Mouse (Mus musculus): Measurements from ENCODE around the gene Gm10217.

Gene Gm10217

DNA sequence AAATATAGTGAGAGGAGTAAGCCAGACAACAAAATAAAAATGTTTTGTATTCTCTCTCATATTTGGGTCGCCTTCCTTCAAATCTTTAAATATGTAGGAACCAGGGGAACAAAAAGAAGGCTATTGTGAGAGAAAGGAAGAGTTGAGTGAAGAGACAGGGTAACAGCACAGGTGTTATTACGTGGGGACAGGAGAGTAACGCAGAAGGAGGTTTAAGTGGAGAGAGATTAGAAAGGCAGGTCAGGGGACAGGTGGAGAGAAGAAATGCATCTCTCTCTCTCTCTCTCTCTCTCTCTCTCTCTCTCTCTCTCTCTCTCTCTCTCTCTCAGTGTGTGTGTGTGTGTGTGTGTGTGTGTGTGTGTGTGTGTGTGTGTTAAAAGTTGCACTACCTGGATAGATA is at the start of gene Gm10217:
TSS of gene Gm10217 (plus strand) at position 301 of the 400 bp plus-strand sequence.
- no peak for DNase-seq (ENCODE audit: low spot score)

DNA sequence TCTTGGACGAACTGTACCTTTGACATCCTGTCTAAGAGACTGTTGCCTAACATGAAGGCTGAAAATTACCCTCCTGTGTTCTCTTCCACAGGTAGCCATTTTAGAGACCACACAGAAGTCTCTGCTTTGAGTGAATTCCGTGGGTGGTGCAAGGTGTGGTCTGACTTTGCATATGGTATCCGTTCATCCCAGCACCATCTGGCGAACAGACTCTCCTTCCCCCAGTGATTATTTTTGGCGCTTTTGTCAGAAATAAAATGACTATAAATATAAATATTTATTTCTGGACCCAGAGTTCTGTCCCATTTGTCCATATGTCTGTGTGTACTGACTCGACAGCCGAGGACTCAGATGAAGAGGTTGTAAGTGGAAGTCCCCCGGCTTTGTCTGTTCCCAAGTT is 39.3 kb upstream of the Gm10217 start:
- DNase-seq (ENCODE audit: low spot score) = no peak

DNA sequence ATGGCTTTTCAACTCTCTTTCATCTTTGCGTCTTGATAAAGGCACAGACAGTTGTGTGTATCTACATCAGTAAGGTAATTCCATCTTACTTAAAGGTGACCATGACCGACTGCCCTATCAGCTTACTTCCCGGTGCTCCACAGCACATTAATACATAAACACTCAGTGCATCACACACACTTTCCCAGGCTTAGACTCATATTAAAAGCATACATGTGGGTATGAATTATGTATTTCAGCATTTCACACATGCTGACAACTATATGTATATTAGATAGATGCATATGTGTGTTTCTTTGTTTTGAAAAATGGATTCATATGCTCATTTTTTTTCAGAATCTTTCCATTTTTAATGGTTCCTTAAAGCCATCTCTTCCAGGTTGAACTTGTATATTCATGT is 23.8 kb upstream of the Gm10217 start:
- no peak for DNase-seq (ENCODE audit: low spot score)

GRCm38 (mm10) chr8:9859286-9859685 is 4.8 kb upstream of the Gm10217 start:
- DNase-seq (ENCODE audit: low spot score) = no peak

GRCm38 (mm10) chr8:9860539-9861203 is 3.4 kb upstream of the Gm10217 start:
- no peak for DNase-seq (ENCODE audit: low spot score)

GRCm38 (mm10) chr8:9865150-9865549 is 1.1 kb downstream of the Gm10217 start:
- no peak for DNase-seq (ENCODE audit: low spot score)

DNA sequence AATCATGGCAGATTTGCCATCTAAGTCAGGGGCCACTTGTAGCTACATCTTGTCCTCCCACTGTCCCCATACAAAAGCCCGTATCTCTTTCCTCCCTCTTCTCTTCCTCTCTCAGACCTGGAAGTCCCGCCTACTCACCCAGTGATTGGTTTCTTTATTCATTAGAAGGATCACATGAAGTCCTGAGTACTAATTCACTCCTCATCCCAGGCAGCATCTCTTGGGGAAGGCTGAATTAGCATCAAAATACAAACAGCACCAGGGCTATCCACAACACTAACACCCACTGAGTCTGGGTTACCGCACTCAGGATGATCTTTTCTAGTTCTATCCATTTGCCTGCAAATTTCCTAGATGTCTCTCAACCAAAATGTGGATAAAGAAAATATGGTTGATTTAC is 4.0 kb downstream of the Gm10217 start:
- DNase-seq (ENCODE audit: low spot score) = no peak

- DNase-seq (ENCODE audit: low spot score) = no peak
Observed at GRCm38 (mm10) chr8:9876241-9876640, 12.2 kb downstream of the Gm10217 start.

- DNase-seq (ENCODE audit: low spot score) = no peak
Observed at GRCm38 (mm10) chr8:9879921-9880320, 15.9 kb downstream of the Gm10217 start.

DNA sequence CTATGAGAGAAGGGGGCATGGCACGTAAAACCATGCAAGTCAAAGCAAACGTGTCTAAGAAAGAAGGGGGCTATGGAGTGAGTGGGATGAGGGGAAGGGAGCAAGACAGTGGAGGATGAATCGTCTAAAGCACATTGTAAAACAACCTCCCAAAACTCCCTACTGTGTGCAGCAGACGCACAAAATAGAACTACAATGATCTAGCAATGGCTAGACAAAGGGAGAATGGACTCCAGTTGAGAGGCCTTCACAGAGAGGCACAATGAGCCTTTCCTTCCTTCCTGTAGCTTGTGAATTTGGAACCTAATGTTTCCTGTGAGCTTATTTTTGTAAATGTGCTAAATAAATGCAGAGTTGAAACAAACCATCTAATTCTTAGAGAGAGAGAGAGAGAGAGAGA is 22.7 kb downstream of the Gm10217 start:
- no peak for DNase-seq (ENCODE audit: low spot score)

DNA sequence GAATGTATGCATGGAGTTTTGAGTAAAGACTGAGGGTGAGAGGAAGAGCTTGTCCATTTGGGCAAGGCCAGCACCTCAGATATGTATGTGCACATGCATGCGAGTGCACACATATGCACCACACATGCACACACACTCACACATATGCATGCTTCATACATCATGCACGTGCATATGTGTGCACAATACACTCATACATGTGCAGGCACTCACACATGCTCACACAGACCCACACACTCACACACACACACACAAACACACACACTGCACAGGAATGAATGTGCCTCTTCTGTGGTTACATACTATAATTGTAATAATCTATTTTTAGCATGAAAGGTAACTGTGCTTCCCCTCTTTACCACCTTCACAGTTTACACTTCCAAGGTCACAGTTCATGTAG is 35.1 kb downstream of the Gm10217 start:
- DNase-seq (ENCODE audit: low spot score) = no peak

GRCm38 (mm10) chr8:9899673-9900072 is 35.6 kb downstream of the Gm10217 start:
- DNase-seq (ENCODE audit: low spot score) = no peak
